Mouse (Mus musculus): ENCODE data around the gene Kazn.

DNA sequence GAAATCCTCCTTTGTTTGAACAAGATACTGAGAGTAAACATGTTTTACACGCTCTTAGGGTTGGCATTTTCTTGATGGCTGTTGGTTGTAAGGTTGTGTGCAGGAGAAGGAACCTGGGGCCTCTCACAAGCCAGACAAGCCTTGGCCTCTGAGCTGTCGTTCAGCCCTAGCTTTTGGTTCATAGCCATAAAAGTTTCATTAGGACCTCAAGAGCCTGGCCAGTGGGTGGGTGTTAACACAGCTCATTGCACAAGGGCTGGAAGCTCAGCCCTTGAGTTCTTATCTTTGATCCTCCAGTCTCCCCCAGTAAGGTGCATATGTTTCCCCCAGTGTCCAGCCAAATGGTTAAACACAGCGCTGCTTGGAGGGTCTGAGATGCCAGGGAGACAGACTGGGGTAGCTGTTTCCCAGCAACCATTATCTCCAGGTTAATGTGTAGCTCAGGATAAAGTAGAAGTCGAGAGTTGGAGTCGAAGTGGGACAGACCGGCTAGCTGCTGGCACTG lies 65.2 kb downstream of the Kazn start:
- TF ChIP-seq CEBPB (IDR thresholded peaks at IDR 0.05; ENCODE audit: low read depth) (no peak), MYOD1 (IDR thresholded peaks at IDR 0.05; ENCODE audit: control insufficient read depth, insufficient read length, low read depth) (no peak)

Data from C2C12 (cell line).